Mouse (Mus musculus): ENCODE data around the gene Top2a. TPM values are rescaled to one million over a fixed set of nuclear protein-coding genes. Genes with fewer than 3 reads are reported as not detected.

The Top2a gene
- polyA plus RNA-seq, 1 experiment = 7.1 TPM

DNA sequence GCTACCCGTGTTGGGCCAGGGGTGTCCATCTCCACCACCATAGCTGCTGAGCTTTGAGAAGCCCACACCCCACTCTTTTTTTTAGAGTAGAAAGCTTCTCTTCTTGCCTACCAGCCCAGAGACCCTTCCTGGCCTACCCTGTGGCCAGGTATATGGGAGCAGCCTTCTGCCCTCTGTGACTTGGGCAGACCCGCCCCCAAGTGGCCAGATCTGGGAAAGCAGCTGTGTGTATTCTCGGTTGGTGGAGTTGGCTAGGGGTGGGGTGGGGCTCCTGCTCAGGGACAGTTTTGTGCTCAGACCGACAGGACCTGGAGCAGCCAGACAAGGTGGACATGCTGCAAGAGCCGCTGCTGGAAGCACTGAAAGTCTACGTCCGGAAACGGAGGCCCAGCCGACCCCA lies 51.8 kb downstream of the Top2a start:
- peaks cover 18% of the 10 kb centered on the region; the same call in 1 of the 2 replicates for H3K36me3 ChIP-seq (ENCODE audit: control insufficient read depth)

DNA sequence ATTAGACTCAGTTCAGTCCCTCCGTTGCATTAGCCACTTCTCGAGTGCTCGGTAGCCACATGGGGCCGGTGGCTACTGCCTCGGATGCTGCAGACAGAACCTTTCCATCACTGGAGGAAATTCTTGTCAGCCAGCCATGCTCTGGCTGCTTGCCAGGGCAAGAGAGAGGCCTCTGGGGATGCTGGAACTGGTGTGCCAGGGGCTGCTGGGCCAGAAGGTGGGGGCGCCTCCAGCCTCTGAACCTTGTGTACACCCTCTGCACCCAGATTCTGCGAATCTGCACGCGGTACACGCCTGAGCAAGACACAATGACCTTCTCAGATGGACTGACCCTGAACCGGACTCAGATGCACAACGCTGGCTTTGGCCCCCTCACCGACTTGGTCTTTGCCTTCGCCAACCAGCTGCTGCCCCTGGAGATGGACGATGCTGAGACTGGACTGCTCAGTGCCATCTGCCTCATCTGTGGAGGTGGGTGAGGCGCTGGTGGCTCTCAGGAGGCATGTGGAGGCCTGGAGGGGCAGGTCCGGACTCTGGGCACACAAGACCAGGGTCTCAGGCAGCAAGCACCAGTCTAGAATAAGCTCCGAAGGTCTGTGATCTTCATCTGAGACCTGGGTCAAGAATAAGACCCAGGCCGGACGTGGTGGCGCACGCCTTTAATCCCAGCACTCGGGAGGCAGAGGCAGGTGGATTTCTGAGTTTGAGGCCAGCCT lies 52.5 kb downstream of the Top2a start:
- no peaks in the 10 kb centered on the region for H3K9me3 ChIP-seq (ENCODE audit: control insufficient read depth, low read length)
- no peak overlapping the region for H3K4me3 ChIP-seq (replicated peaks)
- TF ChIP-seq GATA1 (IDR thresholded peaks at IDR 0.05; ENCODE audit: low read length) (no peak), TAL1 (IDR thresholded peaks at IDR 0.05; ENCODE audit: low read length) (no peak)
- peaks cover 11% of the 10 kb centered on the region for H3K4me1 ChIP-seq (ENCODE audit: control insufficient read depth)
- H3K27me3 ChIP-seq (ENCODE audit: control insufficient read depth) = peaks cover 33% of the 10 kb centered on the region
- H3K36me3 ChIP-seq (ENCODE audit: control insufficient read depth) = peaks cover 25% of the 10 kb centered on the region; the same call in 1 of the 2 replicates

More for the DNA sequence above, 51.8 kb downstream of the Top2a start:
- Histone ChIP-seq H3K9me3 (ENCODE audit: control insufficient read depth, low read length) (no peaks in the 10 kb centered on the region), H3K4me3 (replicated peaks) (no peak overlapping the region), H3K27me3 (ENCODE audit: control insufficient read depth) (peaks cover 25% of the 10 kb centered on the region), H3K4me1 (ENCODE audit: control insufficient read depth) (peaks cover 5% of the 10 kb centered on the region)
- TF ChIP-seq GATA1 (IDR thresholded peaks at IDR 0.05; ENCODE audit: low read length) (no peak), TAL1 (IDR thresholded peaks at IDR 0.05; ENCODE audit: low read length) (no peak)

DNA sequence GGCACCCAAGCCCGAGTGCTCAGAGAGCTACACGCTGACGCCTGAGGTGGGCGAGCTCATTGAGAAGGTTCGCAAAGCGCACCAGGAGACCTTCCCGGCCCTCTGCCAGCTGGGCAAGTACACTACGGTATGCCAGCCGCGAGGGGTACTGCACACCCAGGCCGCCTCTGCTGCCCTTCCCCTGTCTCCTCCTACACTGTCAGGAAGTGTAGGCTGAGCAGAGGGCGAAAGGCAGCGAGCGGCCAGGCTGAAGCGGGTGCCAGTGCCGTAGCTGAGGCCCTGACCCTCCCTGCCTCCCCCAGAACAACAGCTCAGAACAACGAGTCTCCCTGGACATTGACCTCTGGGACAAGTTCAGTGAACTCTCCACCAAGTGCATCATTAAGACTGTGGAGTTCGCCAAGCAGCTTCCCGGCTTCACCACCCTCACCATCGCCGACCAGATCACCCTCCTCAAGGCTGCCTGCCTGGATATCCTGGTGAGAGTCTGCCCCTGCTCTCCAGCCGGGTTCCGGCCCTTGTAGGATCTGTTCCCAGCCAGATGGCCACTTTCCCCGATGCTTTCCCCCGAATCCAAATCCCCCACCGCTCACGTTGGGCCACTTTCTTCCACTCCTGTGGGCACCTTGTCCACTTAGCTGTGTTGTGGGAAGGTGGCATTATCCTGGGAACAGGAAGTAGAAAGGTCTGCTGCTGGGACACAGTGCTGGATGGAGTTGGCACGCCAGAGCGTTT lies 53.6 kb downstream of the Top2a start:
- no peak for TF ChIP-seq TAL1 (IDR thresholded peaks at IDR 0.05; ENCODE audit: low read length)
- TF ChIP-seq GATA1 (IDR thresholded peaks at IDR 0.05; ENCODE audit: low read length) = no peak
- peaks cover 25% of the 10 kb centered on the region; the same call in 1 of the 2 replicates for H3K36me3 ChIP-seq (ENCODE audit: control insufficient read depth)
- no peaks in the 10 kb centered on the region for H3K9me3 ChIP-seq (ENCODE audit: control insufficient read depth, low read length)
- H3K4me3 ChIP-seq (replicated peaks) = no peak overlapping the region
- H3K27me3 ChIP-seq (ENCODE audit: control insufficient read depth) = peaks cover 44% of the 10 kb centered on the region
- peaks cover 12% of the 10 kb centered on the region for H3K4me1 ChIP-seq (ENCODE audit: control insufficient read depth)

DNA sequence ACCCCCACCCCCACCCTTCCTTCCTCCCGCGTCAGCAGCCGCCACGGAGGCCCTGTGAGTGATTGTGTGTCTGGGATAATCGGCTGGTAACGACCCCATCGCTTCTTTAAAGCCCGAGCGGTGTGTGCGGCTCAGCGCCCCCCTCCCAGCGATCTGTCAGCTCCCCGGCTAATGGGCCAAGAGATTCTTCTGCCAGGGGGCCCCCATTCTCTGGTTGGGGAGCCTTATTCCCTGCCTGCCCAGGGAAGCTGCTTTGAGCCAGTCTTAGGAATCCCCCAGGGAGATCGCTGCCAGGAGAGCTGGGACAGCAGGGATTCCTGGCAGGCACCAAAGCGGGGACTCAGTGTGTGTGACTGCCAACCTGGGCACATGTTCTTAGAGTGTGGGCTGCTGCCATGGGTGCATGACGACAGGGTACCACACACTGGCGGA lies 54.5 kb downstream of the Top2a start:
- Histone ChIP-seq H3K9me3 (ENCODE audit: control insufficient read depth, low read length) (no peaks in the 10 kb centered on the region), H3K4me3 (replicated peaks) (no peak overlapping the region), H3K4me1 (ENCODE audit: control insufficient read depth) (peaks cover 12% of the 10 kb centered on the region), H3K36me3 (ENCODE audit: control insufficient read depth) (peaks cover 25% of the 10 kb centered on the region; the same call in 1 of the 2 replicates), H3K27me3 (ENCODE audit: control insufficient read depth) (peaks cover 52% of the 10 kb centered on the region)
- TF ChIP-seq TAL1 (IDR thresholded peaks at IDR 0.05; ENCODE audit: low read length) = no peak
- no peak for TF ChIP-seq GATA1 (IDR thresholded peaks at IDR 0.05; ENCODE audit: low read length)

DNA sequence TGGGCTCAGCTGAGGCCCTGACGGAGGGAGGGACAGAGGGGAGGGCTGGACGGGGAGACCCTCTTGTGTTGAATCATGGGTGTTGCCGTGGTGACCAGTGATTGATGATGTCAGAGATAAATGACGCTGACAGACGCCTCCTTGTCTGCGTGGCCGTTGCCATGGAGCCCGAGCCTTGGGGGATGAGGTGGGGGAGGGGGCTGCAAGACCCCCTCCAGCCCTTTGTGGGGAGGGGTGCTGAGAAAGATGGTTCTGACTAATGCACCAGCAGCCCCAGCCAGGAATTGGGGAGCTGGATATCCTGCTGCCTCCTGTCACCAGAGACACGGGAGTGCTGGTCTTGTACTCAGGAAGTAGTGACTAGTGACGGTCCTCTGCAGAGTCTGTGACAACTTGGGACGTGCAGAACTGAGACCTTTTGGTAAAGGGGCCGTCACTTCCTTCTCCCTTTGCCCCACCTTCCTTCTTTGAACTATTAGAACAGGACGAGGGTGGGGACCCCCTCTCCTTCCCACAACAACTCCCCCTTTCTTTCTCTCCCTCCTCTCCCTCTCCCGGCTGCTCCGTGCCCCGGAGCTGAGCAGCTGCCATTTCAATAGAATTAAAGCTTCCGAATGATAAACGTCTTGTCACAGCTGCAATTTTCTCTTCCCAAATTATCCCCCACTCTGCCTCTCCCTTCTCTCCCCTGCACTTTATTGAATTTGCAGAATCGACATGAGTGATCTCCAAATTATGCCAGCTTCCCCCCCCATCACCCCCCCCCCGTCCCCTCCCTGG lies 55.1 kb downstream of the Top2a start:
- H3K4me3 ChIP-seq (replicated peaks) = no peak overlapping the region
- peaks cover 12% of the 10 kb centered on the region for H3K4me1 ChIP-seq (ENCODE audit: control insufficient read depth)
- peaks cover 58% of the 10 kb centered on the region for H3K27me3 ChIP-seq (ENCODE audit: control insufficient read depth)
- H3K9me3 ChIP-seq (ENCODE audit: control insufficient read depth, low read length) = no peaks in the 10 kb centered on the region
- peaks cover 25% of the 10 kb centered on the region; the same call in 1 of the 2 replicates for H3K36me3 ChIP-seq (ENCODE audit: control insufficient read depth)
- no peak for TF ChIP-seq GATA1 (IDR thresholded peaks at IDR 0.05; ENCODE audit: low read length)
- no peak for TF ChIP-seq TAL1 (IDR thresholded peaks at IDR 0.05; ENCODE audit: low read length)

GRCm38 (mm10) chr11:98968079-98968478 lies 55.9 kb downstream of the Top2a start:
- Histone ChIP-seq H3K9me3 (ENCODE audit: control insufficient read depth, low read length) (no peaks in the 10 kb centered on the region), H3K4me3 (replicated peaks) (no peak overlapping the region), H3K4me1 (ENCODE audit: control insufficient read depth) (peaks cover 20% of the 10 kb centered on the region), H3K27me3 (ENCODE audit: control insufficient read depth) (peaks cover 67% of the 10 kb centered on the region), H3K36me3 (ENCODE audit: control insufficient read depth) (peaks cover 19% of the 10 kb centered on the region; the same call in 1 of the 2 replicates)
- no peak for TF ChIP-seq TAL1 (IDR thresholded peaks at IDR 0.05; ENCODE audit: low read length)

- TF ChIP-seq TAL1 (IDR thresholded peaks at IDR 0.05; ENCODE audit: low read length) (no peak), GATA1 (IDR thresholded peaks at IDR 0.05; ENCODE audit: low read length) (no peak)
- H3K27me3 ChIP-seq (ENCODE audit: control insufficient read depth) = peaks cover 81% of the 10 kb centered on the region
- H3K9me3 ChIP-seq (ENCODE audit: control insufficient read depth, low read length) = peaks cover 3% of the 10 kb centered on the region; the same call in 1 of the 2 replicates
These were observed 57.4 kb downstream of the Top2a start for GRCm38 (mm10) chr11:98966499-98967141.

GRCm38 (mm10) chr11:98965416-98966077 lies 58.4 kb downstream of the Top2a start:
- H3K4me1 ChIP-seq (ENCODE audit: control insufficient read depth) = peaks cover 32% of the 10 kb centered on the region

More at GRCm38 (mm10) chr11:98966499-98967141, 57.4 kb downstream of the Top2a start:
- Histone ChIP-seq H3K4me3 (replicated peaks) (no peak overlapping the region), H3K4me1 (ENCODE audit: control insufficient read depth) (peaks cover 24% of the 10 kb centered on the region), H3K36me3 (ENCODE audit: control insufficient read depth) (peaks cover 18% of the 10 kb centered on the region; the same call in 1 of the 2 replicates)

More at GRCm38 (mm10) chr11:98965416-98966077, 58.4 kb downstream of the Top2a start:
- Histone ChIP-seq H3K27me3 (ENCODE audit: control insufficient read depth) (peaks cover 92% of the 10 kb centered on the region), H3K4me3 (replicated peaks) (no peak overlapping the region), H3K9me3 (ENCODE audit: control insufficient read depth, low read length) (peaks cover 5% of the 10 kb centered on the region; the same call in 1 of the 2 replicates), H3K36me3 (ENCODE audit: control insufficient read depth) (peaks cover 12% of the 10 kb centered on the region; the same call in 1 of the 2 replicates)
- no peak for TF ChIP-seq GATA1 (IDR thresholded peaks at IDR 0.05; ENCODE audit: low read length)
- no peak for TF ChIP-seq TAL1 (IDR thresholded peaks at IDR 0.05; ENCODE audit: low read length)
